Mouse (Mus musculus) intestine, embryonic 15.5 days (tissue): ENCODE measurements around the gene Ppp5c. TPM values are rescaled to one million over a fixed set of nuclear protein-coding genes. Genes with fewer than 3 reads are reported as not detected.

Experiments
- ATAC-seq: fragments of 200-750 bp; cut with Nextera tagmentation; 2 replicates; pipeline ENCODE4 v1.8.0; 2017; ENCODE audit warnings: moderate TSS enrichment, moderate library complexity
- H3K27ac ChIP-seq: fragments of 300-500 bp; sonication (generic); 2 replicates; pipeline ENCODE4 v1.5.1; 2015; ENCODE audit warnings: mild to moderate bottlenecking, inconsistent platforms
- H3K27me3 ChIP-seq: fragments of 300-500 bp; sonication (generic); replicated peaks from 2 replicates; pipeline ENCODE4 v1.6.1; 2015; ENCODE audit warnings: inconsistent platforms
- H3K36me3 ChIP-seq: fragments of 300-500 bp; sonication (generic); 2 replicates; pipeline ENCODE4 v1.6.1; 2015; ENCODE audit warnings: inconsistent platforms
- H3K4me1 ChIP-seq: fragments of 300-500 bp; sonication (generic); replicated peaks from 2 replicates; pipeline ENCODE4 v1.6.1; 2015; ENCODE audit warnings: inconsistent platforms
- H3K4me2 ChIP-seq: fragments of 300-500 bp; sonication (generic); replicated peaks from 2 replicates; pipeline ENCODE4 v1.6.1; 2015; ENCODE audit warnings: mild to moderate bottlenecking, inconsistent platforms
- H3K4me3 ChIP-seq: fragments of 300-500 bp; sonication (generic); replicated peaks from 2 replicates; pipeline ENCODE4 v1.5.1; 2015; ENCODE audit warnings: inconsistent platforms
- H3K9ac ChIP-seq: fragments of 300-500 bp; sonication (generic); 2 replicates; pipeline ENCODE4 v1.6.1; 2015; ENCODE audit warnings: inconsistent platforms
- H3K9me3 ChIP-seq: fragments of 300-500 bp; sonication (generic); 2 replicates; pipeline ENCODE4 v1.6.1; 2016; ENCODE audit warnings: inconsistent platforms
- WGBS: fragments of 180-500 bp; shearing (Covaris S2); methylation state at CpG from one replicate; pipeline ENCODE4 v1.1.7; 2015; 5-methylcytosine and 5-hydroxymethylcytosine counted together
- polyA plus RNA-seq: library from polyadenylated mRNA; unstranded; fragments of >200 nt; fragmentation: Nextera tagmentation; extraction: Ambion mirVana; gene quantifications from 2 replicates; pipeline ENCODE4 v1.2.1, GENCODE M21; 2015

Gene Ppp5c
- polyA plus RNA-seq, 1 experiment from 2014 or later, result 81.5 TPM

DNA sequence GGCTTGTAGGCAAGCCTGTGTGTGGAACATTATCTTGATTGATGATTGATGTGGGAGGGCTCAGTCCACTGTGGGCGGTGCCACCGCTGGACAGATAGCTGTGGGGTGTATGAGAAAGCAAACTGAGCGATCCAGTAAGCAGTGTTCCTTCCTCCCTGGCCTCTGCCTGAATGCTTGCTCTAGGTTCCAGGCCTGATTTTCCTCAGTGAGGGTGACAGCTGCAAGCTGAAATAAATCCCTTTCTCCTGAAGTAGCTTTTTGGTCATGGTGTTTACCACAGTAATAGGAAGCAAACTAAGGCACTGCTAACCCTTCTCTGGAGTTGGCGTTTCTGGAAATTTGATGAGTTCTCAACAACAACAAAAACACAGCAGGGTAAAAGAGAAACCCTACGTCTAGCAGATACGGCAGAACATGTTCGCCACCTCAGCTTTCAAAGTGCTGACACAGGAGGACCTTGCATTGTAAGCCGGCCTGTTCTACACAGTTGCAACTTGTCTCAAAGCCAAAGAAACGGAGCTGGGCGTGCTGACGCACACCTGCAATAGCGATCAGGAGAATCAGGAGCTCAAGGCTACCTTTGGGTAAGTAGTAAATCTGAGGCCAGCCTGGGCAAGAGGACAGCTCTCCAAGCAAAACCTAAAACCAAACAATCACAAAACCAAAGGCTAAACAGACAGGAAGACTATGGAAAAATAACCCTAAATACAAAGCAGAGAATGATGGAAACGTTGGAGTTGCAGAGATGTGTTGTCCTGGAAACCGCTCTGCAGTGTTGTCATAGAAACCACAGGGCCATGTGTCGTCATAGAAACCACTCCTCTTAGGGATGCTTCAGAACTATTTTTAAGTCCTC lies 71.1 kb downstream of the Ppp5c start:
- ATAC-seq, result no peak
- WGBS, result 73% methylated on average over 15 of the region's 15 CpGs
- H3K27me3 ChIP-seq, result no peaks in the 10 kb centered on the region
- no peak overlapping the region for H3K4me3 ChIP-seq
- no peaks in the 10 kb centered on the region for H3K36me3 ChIP-seq
- no peaks in the 10 kb centered on the region for H3K9me3 ChIP-seq
- no peak overlapping the region for H3K4me2 ChIP-seq
- no peak overlapping the region for H3K9ac ChIP-seq
- H3K27ac ChIP-seq, result no peak overlapping the region
- no peaks in the 10 kb centered on the region for H3K4me1 ChIP-seq

DNA sequence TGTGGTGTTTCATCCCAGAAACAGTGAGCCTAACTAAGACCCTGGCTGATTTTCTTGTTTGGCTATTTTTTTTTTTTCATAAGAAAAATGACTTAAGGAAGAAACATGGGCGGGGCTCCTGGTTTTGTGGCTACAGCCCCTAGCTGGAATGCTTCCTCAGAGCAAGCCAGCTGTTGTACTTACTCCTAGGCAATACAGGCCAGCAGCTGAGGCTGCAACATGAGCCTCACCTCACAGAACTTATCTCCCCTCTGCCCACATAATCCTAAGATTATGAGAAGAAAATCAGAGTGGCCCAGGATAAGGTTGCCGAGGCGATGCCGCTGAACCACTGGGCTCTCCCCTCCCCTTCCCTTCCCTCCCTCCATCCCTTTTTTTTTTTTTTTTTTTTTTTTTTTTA lies 72.0 kb downstream of the Ppp5c start:
- WGBS, result 66% methylated on average over 4 of the region's 4 CpGs
- H3K27me3 ChIP-seq, result no peaks in the 10 kb centered on the region
- no peak overlapping the region for H3K4me2 ChIP-seq
- no peak overlapping the region for H3K9ac ChIP-seq
- 0 out of 2 replicates have a peak, but pooled peaks cover 3% of the 10 kb centered on the region for H3K4me1 ChIP-seq
- no peaks in the 10 kb centered on the region for H3K9me3 ChIP-seq
- no peak for ATAC-seq
- H3K27ac ChIP-seq, result no peak overlapping the region
- H3K36me3 ChIP-seq, result no peaks in the 10 kb centered on the region
- no peak overlapping the region for H3K4me3 ChIP-seq

Other genes with a start within 250 kb of the Ppp5c start
- 61.8 and 64.0 TPM in 2 replicates for gene Slc1a5, start 246.6 kb downstream of the Ppp5c start, polyA plus RNA-seq
- 77.3 and 85.5 TPM in 2 replicates for gene Strn4, start 212.0 kb downstream of the Ppp5c start, polyA plus RNA-seq
- 25.1 and 25.6 TPM in 2 replicates for gene Fkrp, start 211.2 kb downstream of the Ppp5c start, polyA plus RNA-seq
- gene Prkd2, start 185.0 kb downstream of the Ppp5c start, polyA plus RNA-seq, result 9.7 and 12.5 TPM in 2 replicates
- 3.1 and 3.2 TPM in 2 replicates for gene Dact3, start 152.6 kb downstream of the Ppp5c start, polyA plus RNA-seq
- 7.4 and 8.3 TPM in 2 replicates for gene Gng8, start 136.1 kb downstream of the Ppp5c start, polyA plus RNA-seq
- 2.8 and 3.0 TPM in 2 replicates for gene Ptgir, start 121.4 kb downstream of the Ppp5c start, polyA plus RNA-seq
- gene Calm3, start 103.8 kb downstream of the Ppp5c start, polyA plus RNA-seq, result 137 and 140 TPM in 2 replicates
- gene Pnmal2, start 83.2 kb downstream of the Ppp5c start, polyA plus RNA-seq, result 8.1 and 8.3 TPM in 2 replicates
- 3.0 and 3.1 TPM in 2 replicates for gene Pnmal1, start 68.2 kb downstream of the Ppp5c start, polyA plus RNA-seq
- 0.28 and 0.44 TPM in 2 replicates for gene Gm42372, start 44.8 kb downstream of the Ppp5c start, polyA plus RNA-seq
- 28.1 and 29.0 TPM in 2 replicates for gene Ccdc8, start 35.2 kb downstream of the Ppp5c start, polyA plus RNA-seq
- 66.7 and 71.4 TPM in 2 replicates for gene Hif3a, start 34.5 kb upstream of the Ppp5c start, polyA plus RNA-seq
- gene Psg16, start 46.1 kb upstream of the Ppp5c start, polyA plus RNA-seq, result 0.40 and 0.42 TPM in 2 replicates
- gene Ceacam3, start 122.4 kb upstream of the Ppp5c start, polyA plus RNA-seq, result not detected in 2 replicates
- gene Psg29, start 175.6 kb upstream of the Ppp5c start, polyA plus RNA-seq, result not detected in 2 replicates